In genomic region chr15:100870001-100870774, GRCm38 (mm10) we compare ENCODE assay signal across 8 mouse cellular contexts. TPM values are rescaled to one million over a fixed set of nuclear protein-coding genes. Genes with fewer than 3 reads are reported as not detected.
DNase-seq lines count a peak whose midpoint lies in the region; ATAC-seq and TF ChIP-seq lines count a peak whose summit lies in the region.

No protein-coding gene starts in this region.

- no peaks in the 10 kb centered on the region for H3K36me3 ChIP-seq in forebrain, embryonic 12.5 days (replicated peaks)
- H3K36me3 ChIP-seq in hindbrain, embryonic 11.5 days (ENCODE audit: control insufficient read depth, insufficient read depth, low read length), result no peaks in the 10 kb centered on the region

- peak overlapping the region; percentile 62 for H3K4me2 ChIP-seq in forebrain, embryonic 12.5 days
- H3K4me2 ChIP-seq in hindbrain, embryonic 11.5 days (replicated peaks; ENCODE audit: low read depth, low read length), result peak overlapping the region; percentile 57

- TF ChIP-seq CTCF in Patski (IDR thresholded peaks at IDR 0.05), result peak; percentile 76

- H3K27me3 ChIP-seq in Patski, result peaks cover 10% of the 10 kb centered on the region
- peaks cover 44% of the 10 kb centered on the region for H3K27me3 ChIP-seq in forebrain, embryonic 12.5 days
- peaks cover 13% of the 10 kb centered on the region for H3K27me3 ChIP-seq in hindbrain, embryonic 11.5 days (ENCODE audit: control insufficient read depth, insufficient read depth, low read length)

- POLR2A ChIA-PET in Patski (lab: Charles Lee), result interaction anchor here (1.3 kb wide), 1 partner anchor 14 kb away, joined by 3 read pairs; no protein-coding TSS in a partner anchor

- ATAC-seq in Patski, result peak; percentile 69
- peak; percentile 85 for ATAC-seq in forebrain, embryonic 12.5 days (ENCODE audit: low FRiP score)
- ATAC-seq in hindbrain, embryonic 11.5 days (ENCODE audit: low FRiP score), result peak; percentile 77

- H3K9ac ChIP-seq in forebrain, embryonic 12.5 days, result peak overlapping the region; percentile 51
- no peak overlapping the region for H3K9ac ChIP-seq in hindbrain, embryonic 11.5 days (ENCODE audit: low read depth, low read length)

- H3K4me1 ChIP-seq in brown adipose tissue, adult 24 weeks (ENCODE audit: control insufficient read depth, insufficient read depth, insufficient read length, low read length), result no peaks in the 10 kb centered on the region; the same call in 1 of the 2 replicates
- H3K4me1 ChIP-seq in forebrain, embryonic 12.5 days, result peaks cover 28% of the 10 kb centered on the region
- peaks cover 9% of the 10 kb centered on the region for H3K4me1 ChIP-seq in hindbrain, embryonic 11.5 days (replicated peaks; ENCODE audit: control insufficient read depth, insufficient read depth, low read length)

- in situ Hi-C loops in Patski (cut with MboI; ENCODE audit: low pct_unique_long_range_greater_than_20kb), result no loop called here

- 0 out of 2 replicates have a peak, but pooled peaks cover 2% of the 10 kb centered on the region for H3K9me3 ChIP-seq in forebrain, embryonic 12.5 days
- H3K9me3 ChIP-seq in hindbrain, embryonic 11.5 days (ENCODE audit: control insufficient read depth, low read length), result no peaks in the 10 kb centered on the region

- H3K4me3 ChIP-seq in brown adipose tissue, adult 24 weeks (ENCODE audit: insufficient read depth, low read depth, low read length), result peak overlapping the region; percentile 5; the same call in 1 of the 2 replicates
- peak overlapping the region; percentile 95 for H3K4me3 ChIP-seq in forebrain, embryonic 12.5 days (replicated peaks)
- H3K4me3 ChIP-seq in hindbrain, embryonic 11.5 days (ENCODE audit: low read depth, low read length), result peak overlapping the region; percentile 85

- WGBS in forebrain, embryonic 12.5 days, result 4% methylated on average over 46 of the region's 66 CpGs
- 5% methylated on average over 33 of the region's 66 CpGs for WGBS in hindbrain, embryonic 11.5 days

- no peak overlapping the region for H3K27ac ChIP-seq in brown adipose tissue, adult 24 weeks (replicated peaks; ENCODE audit: low read depth, low read length)
- no peak overlapping the region for H3K27ac ChIP-seq in forebrain, embryonic 12.5 days
- peak overlapping the region; percentile 86; the same call in 1 of the 2 replicates for H3K27ac ChIP-seq in hindbrain, embryonic 11.5 days (ENCODE audit: low read depth, low read length)

- DNase-seq in Patski (ENCODE audit: low read depth, low spot score) (no peak), adipocyte (ENCODE audit: low spot score) (no peak)
- peak; percentile 94 for DNase-seq in hindbrain, embryonic 11.5 days (ENCODE audit: low spot score)
- peak; percentile 41 for DNase-seq in left cerebral cortex, adult 11 months (ENCODE audit: low spot score)
- DNase-seq in lung, postnatal 36 days, result peak; percentile 14
- peak; percentile 74 for DNase-seq in right cerebral cortex, postnatal 14 days

- CTCF ChIA-PET in Patski (lab: Charles Lee), result interaction anchor here (0.8 to 1.2 kb wide), 2 partner anchors 9 to 31 kb away, joined by 3 to 4 read pairs; no protein-coding TSS in a partner anchor

RNA-seq across cellular contexts. Expression of gene Scn8a, which starts 0.5 kb away (rescaled TPM):
- 13.2 TPM for polyA plus RNA-seq in Patski (2021)
- 1.3 TPM in 1 of 2 replicates, not detected in the other for polyA plus RNA-seq in brown adipose tissue, adult 24 weeks (2012; ENCODE audit: insufficient read depth, insufficient read length, missing spikeins)
- polyA plus RNA-seq in forebrain, embryonic 12.5 days (2016; fragmentation: Nextera tagmentation; extraction: Ambion mirVana), result 19.3 and 20.7 TPM in 2 replicates
- polyA plus RNA-seq in hindbrain, embryonic 11.5 days (2014; fragmentation: Nextera tagmentation; extraction: Ambion mirVana), result 12.2 and 16.4 TPM in 2 replicates

Comparison
In these comparisons a context has a peak if more than half of its experiments do, and no peak if none do; other contexts are left out.
1. DNase-seq: peak in hindbrain, embryonic 11.5 days (single experiment), left cerebral cortex, adult 11 months (single experiment), lung, postnatal 36 days (single experiment) and right cerebral cortex, postnatal 14 days (single experiment); none in Patski (single experiment) and adipocyte (single experiment).
2. H3K4me3 ChIP-seq: peak in every context shown above with its lines; median percentile 95 in forebrain, embryonic 12.5 days; 85 in hindbrain, embryonic 11.5 days; 5 in brown adipose tissue, adult 24 weeks.
3. Peak in every context shown above with its lines, with median percentiles within 50 percentile points of each other: ATAC-seq.